Mouse (Mus musculus) limb, embryonic 13.5 days (tissue): Measurements from ENCODE around the gene Mthfsd. TPM values are rescaled to one million over a fixed set of nuclear protein-coding genes. Genes with fewer than 3 reads are reported as not detected.
A peak's percentile ranks its signal among the peaks of the same experiment; 100 is the strongest.
"Not testable (repeated sequence)": the region's sequence is repeated elsewhere in the genome, so short reads cannot be mapped to it uniquely, and the experiment has no call there.

Experiments used
- ATAC-seq: fragments of 200-750 bp; cut with Nextera tagmentation; 2 replicates; pipeline ENCODE4 v1.8.0; 2017; ENCODE audit warnings: low read depth, moderate number of reproducible peaks, moderate TSS enrichment; ENCODE audit not compliant: low FRiP score
- H3K27ac ChIP-seq: fragments of 300-500 bp; sonication (generic); 2 replicates; pipeline ENCODE4 v1.5.1; 2015; ENCODE audit warnings: inconsistent platforms, mild to moderate bottlenecking, moderate library complexity
- H3K27me3 ChIP-seq: fragments of 300-500 bp; sonication (generic); 2 replicates; pipeline ENCODE4 v1.6.1; 2015; ENCODE audit warnings: mild to moderate bottlenecking, inconsistent platforms
- H3K36me3 ChIP-seq: fragments of 300-500 bp; sonication (generic); 2 replicates; pipeline ENCODE4 v1.6.1; 2015; ENCODE audit warnings: inconsistent platforms, mild to moderate bottlenecking, moderate library complexity
- H3K4me1 ChIP-seq: fragments of 300-500 bp; sonication (generic); 2 replicates; pipeline ENCODE4 v1.6.1; 2015; ENCODE audit warnings: inconsistent platforms
- H3K4me2 ChIP-seq: fragments of 300-500 bp; sonication (generic); replicated peaks from 2 replicates; pipeline ENCODE4 v1.6.1; 2015; ENCODE audit warnings: inconsistent platforms, mild to moderate bottlenecking, moderate library complexity
- H3K4me3 ChIP-seq: fragments of 300-500 bp; sonication (generic); 2 replicates; pipeline ENCODE4 v1.5.1; 2015; ENCODE audit warnings: moderate library complexity, mild to moderate bottlenecking, inconsistent platforms
- H3K9ac ChIP-seq: fragments of 300-500 bp; sonication (generic); 2 replicates; pipeline ENCODE4 v1.6.1; 2015; ENCODE audit warnings: mild to moderate bottlenecking, inconsistent platforms
- H3K9me3 ChIP-seq: fragments of 300-500 bp; sonication (generic); 2 replicates; pipeline ENCODE4 v1.6.1; 2016; ENCODE audit warnings: inconsistent platforms
- WGBS: fragments of 180-500 bp; shearing (Covaris S2); methylation state at CpG from one replicate; pipeline ENCODE4 v1.1.7; 2015; 5-methylcytosine and 5-hydroxymethylcytosine counted together
- polyA plus RNA-seq: library from polyadenylated mRNA; unstranded; fragments of >200 nt; fragmentation: Nextera tagmentation; extraction: Ambion mirVana; gene quantifications from 2 replicates; pipeline ENCODE4 v1.2.1, GENCODE M21; 2015

Gene Mthfsd
- polyA plus RNA-seq, result 65.4 and 76.9 TPM in 2 replicates

DNA sequence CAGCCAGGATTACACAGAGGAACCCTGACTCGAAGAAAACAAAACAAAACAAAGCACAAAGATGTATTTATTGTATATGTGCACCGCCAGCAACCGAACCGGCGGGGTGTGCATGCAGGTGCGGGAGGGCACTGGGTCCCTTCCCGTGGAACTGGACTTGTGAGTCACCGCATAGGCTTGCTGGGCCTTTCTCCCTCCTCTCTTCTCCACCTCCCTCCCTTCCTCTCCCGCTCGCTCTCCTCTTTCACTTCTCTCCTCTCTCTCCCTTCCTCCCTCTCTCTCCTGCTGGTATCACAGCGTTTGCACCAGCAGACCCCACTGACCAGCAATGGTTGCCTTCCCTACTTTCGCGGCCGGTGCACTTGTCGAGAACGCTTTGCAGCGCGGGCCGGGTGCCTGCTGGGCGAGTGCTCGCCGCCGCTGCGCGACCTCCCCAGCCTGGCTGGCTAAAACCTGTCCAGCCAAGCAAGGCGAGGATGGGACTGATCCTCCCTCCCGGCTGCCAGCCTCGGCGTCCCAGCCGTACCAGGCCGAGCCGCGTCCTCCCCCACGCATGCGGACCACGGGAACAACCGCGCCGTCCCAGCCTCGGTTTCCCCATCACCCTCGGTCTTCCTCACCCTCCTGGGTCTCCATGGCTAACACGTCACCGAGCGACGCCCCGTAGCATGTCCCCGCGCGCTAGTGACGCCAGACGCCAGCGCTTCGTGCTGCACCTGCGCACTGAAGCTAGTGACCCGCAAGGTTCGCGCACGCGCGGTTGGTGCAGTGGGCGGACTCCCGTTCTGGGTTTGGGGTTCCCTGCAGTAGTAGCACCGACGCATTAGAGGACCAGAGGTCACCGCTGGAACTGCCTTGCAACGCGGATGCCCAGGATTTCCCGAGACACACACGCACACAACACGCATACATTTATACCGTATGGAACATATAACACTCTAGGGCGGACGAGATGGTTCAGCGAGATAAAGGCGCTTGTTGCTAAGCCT is at the start of gene Mthfsd:
Gene Mthfsd (minus strand): TSS at position 725 of the 989 bp plus-strand sequence.
- Histone ChIP-seq H3K27ac (peak within 1 kb of the TSS; percentile 61), H3K4me3 (peak within 1 kb of the TSS; percentile 94), H3K4me1 (peaks cover 15% of the 10 kb centered on the region), H3K9ac (peak within 1 kb of the TSS; percentile 89), H3K4me2 (peak within 1 kb of the TSS; percentile 79), H3K36me3 (peaks cover 33% of the 10 kb centered on the region), H3K27me3 (peaks cover 14% of the 10 kb centered on the region), H3K9me3 (no peaks in the 10 kb centered on the region)
- peak; percentile 93 for ATAC-seq
- 1% methylated on average over 75 of the region's 75 CpGs for WGBS

DNA sequence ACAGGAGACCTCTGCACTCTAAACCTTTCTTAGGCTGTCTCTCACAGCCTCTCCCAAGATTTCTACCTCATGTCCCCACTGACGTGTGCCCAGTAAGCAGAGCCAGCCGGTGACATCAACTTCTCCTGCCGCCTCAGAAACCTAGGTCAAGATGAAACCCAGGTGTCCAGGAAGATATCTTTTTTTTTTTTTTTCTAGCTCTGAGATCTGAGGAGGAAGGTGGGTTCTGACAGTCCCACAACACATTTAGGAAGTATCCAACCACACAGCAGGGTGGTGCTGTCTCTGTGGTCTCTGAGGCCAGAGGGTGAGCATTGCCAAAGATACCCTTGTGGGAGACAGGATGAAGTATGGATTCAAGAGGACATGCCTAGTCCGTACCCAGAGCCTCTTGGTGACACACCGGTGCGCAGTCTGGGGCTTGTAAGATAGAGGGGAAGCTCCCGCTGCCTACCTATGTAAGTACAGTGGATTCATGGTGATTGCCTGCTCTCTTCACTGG is 48.8 kb upstream of the Mthfsd start:
- no peaks in the 10 kb centered on the region for H3K36me3 ChIP-seq
- ATAC-seq, result no peak
- peaks cover 28% of the 10 kb centered on the region for H3K27me3 ChIP-seq

DNA sequence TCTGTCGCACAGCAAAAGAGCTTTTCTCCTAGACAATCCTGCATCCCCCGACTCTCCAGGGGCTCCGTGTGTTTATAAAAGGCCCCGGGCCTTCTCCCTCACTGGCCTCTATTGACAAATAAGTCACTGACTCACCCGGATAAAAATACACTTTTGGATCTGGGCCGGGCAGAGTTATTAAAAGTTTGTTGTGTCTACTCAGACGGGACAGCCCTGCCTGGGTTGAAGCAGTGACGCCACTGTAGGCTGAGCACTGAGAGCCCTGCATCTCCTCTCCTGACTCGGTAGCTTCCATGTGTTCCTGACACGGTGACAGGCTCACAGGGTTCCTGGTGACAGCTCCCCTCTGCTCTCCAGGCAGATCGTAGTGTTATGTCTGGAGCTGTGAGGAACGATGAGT is 44.2 kb upstream of the Mthfsd start:
- H3K36me3 ChIP-seq, result no peaks in the 10 kb centered on the region
- H3K9me3 ChIP-seq, result no peaks in the 10 kb centered on the region
- peaks cover 18% of the 10 kb centered on the region for H3K27me3 ChIP-seq
- no peak overlapping the region for H3K9ac ChIP-seq
- H3K27ac ChIP-seq, result no peak overlapping the region
- WGBS, result 59% methylated on average over 12 of the region's 12 CpGs
- H3K4me3 ChIP-seq, result no peak overlapping the region
- no peak for ATAC-seq
- no peak overlapping the region for H3K4me2 ChIP-seq
- peaks cover 8% of the 10 kb centered on the region for H3K4me1 ChIP-seq

More for the DNA sequence above, 48.8 kb upstream of the Mthfsd start:
- Histone ChIP-seq H3K9me3 (no peaks in the 10 kb centered on the region), H3K4me2 (no peak overlapping the region), H3K4me1 (no peaks in the 10 kb centered on the region), H3K4me3 (no peak overlapping the region), H3K9ac (no peak overlapping the region), H3K27ac (no peak overlapping the region)
- 85% methylated on average over 7 of the region's 7 CpGs for WGBS

DNA sequence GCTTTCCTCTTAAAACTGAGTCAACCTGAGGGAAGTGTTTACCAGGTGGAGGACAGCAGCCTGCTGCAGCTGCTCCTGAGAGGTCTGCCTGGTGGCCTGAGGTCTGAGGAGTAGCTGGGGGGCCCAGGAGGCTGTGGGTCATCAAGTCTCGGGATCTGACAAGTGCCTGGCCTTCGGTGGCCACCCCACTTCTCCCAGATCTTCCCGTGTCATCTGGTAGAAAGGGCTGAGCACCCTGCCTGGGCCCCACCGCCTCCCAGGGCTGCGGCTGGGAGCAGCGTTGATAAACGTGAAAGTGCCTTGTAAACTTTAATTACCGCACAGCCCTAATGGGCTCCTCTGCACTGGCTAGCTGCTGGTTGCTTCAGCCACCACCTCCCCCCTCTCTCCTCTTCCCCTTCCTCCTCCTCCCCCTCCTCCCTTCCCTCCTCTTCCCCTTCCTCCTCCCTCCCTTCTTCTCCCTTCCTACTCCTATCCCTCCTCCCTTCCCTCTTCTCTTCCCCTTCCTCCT is 40.4 kb upstream of the Mthfsd start:
- peaks cover 5% of the 10 kb centered on the region; the same call in 1 of the 2 replicates for H3K27me3 ChIP-seq

DNA sequence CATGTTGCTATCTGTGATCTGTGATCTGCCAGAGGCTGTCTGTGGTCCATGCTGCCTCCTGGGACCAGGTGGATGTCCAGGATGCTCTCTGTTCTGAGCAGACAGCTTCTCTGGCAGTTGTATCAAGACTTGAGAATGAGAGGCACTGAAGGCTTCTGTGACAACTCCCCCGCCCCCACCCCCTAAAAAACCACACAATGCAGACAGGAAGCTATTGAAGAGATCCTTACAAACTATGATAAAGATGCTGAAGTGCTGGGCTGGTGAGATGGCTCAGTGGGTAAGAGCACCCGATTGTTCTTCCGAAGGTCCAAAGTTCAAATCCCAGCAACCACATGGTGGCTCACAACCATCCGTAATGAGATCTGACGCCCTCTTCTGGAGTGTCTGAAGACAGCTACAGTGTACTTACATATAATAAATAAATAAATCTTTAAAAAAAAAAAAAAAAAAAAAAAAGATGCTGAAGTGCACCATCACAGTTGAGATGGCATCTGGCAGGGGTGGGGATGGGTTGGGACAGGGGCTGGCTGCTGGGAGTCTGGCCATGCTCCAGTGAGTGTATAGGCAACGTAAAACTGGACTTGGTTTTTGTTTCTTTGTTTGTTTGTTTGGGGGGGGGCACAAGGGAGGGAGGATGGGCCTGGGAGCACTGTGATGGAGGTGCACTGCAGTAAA is 37.4 kb upstream of the Mthfsd start:
- peaks cover 26% of the 10 kb centered on the region for H3K4me1 ChIP-seq
- peaks cover 26% of the 10 kb centered on the region; the same call in 1 of the 2 replicates for H3K27me3 ChIP-seq
- ATAC-seq, H3K36me3 ChIP-seq, H3K27ac ChIP-seq, H3K4me3 ChIP-seq, H3K9ac ChIP-seq, H3K9me3 ChIP-seq, H3K4me2 ChIP-seq: not testable (repeated sequence)
- 85% methylated on average over 5 of the region's 6 CpGs for WGBS

More for the DNA sequence above, 40.4 kb upstream of the Mthfsd start:
- Histone ChIP-seq H3K9ac (no peak overlapping the region), H3K36me3 (no peaks in the 10 kb centered on the region), H3K4me2 (0 out of 2 replicates have a peak overlapping the region, but pooled peaks have one; percentile 23), H3K27ac (no peak overlapping the region), H3K9me3 (no peaks in the 10 kb centered on the region), H3K4me3 (no peak overlapping the region), H3K4me1 (peaks cover 12% of the 10 kb centered on the region)
- WGBS, result 7% methylated on average over 8 of the region's 8 CpGs
- ATAC-seq, result peak; percentile 54; the same call in 1 of the 2 replicates

DNA sequence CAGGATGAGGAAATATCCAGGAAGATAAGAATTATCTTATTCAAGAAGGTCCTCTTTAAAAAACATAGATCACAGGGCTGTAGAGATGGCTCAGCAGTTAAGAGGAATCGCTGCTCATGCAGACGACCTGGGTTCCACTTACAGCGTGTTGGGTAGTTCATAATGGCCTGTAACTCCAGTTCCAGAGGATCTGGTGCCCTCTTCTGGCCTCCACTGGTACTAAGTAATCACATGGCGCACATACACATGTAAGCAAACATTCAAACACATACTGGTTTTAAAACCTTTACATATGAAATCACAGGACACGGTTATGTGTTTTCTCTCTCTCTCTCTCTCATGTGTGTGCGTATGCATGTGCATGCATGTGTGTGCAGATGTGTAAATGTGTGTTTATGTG is 28.7 kb upstream of the Mthfsd start:
- Histone ChIP-seq H3K9ac (no peak overlapping the region), H3K27ac (no peak overlapping the region), H3K4me2 (no peak overlapping the region), H3K9me3 (peaks cover 14% of the 10 kb centered on the region), H3K4me3 (no peak overlapping the region), H3K36me3 (peaks cover 8% of the 10 kb centered on the region; the same call in 1 of the 2 replicates), H3K4me1 (no peaks in the 10 kb centered on the region), H3K27me3 (peaks cover 29% of the 10 kb centered on the region)
- 94% methylated on average over 6 of the region's 6 CpGs for WGBS
- ATAC-seq, result no peak

DNA sequence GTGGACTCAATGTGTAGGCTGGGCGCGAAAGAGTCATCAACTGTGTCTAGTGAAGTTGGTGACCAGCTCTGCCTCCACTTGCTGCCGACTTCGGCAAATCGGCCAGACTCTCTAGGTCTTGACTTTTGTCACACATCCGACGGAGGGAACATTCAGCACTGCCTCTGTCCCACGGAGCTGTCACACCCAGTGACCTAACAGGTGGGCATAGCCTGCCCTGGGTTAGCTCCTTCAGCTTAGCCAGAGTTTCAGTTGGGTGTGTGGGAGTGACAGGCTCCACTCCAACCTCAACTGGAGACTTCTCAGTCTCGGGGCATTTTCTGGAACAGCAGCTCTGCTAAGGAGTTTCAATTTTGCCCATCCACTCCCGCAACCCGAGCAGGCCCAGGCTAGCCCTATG is 26.3 kb upstream of the Mthfsd start:
- Histone ChIP-seq H3K9ac (no peak overlapping the region), H3K4me3 (no peak overlapping the region), H3K9me3 (peaks cover 14% of the 10 kb centered on the region), H3K36me3 (peaks cover 8% of the 10 kb centered on the region; the same call in 1 of the 2 replicates), H3K4me1 (no peaks in the 10 kb centered on the region), H3K27me3 (peaks cover 44% of the 10 kb centered on the region), H3K27ac (no peak overlapping the region), H3K4me2 (no peak overlapping the region)
- 85% methylated on average over 11 of the region's 11 CpGs for WGBS
- no peak for ATAC-seq

DNA sequence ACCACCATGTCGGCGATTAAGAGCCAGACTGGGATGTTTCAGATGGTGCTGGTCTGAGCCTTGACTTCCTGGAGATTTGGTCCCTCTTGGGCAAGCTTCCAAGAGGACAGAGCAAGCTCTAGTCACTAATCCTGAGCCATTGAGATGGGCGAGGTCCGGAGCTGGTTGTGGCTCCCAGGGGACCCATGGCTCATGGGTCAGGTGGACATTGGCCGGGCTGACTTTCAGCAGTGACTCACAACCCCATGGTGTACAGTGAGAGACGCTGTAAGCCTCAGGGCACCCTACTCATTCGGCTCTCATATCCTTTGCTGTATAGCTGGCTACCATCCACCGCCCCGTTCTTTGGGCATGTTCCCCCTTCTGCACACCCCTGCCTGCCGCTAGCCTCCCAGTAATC is 25.9 kb upstream of the Mthfsd start:
- H3K9ac ChIP-seq, result no peak overlapping the region
- no peak overlapping the region for H3K4me3 ChIP-seq
- no peak overlapping the region for H3K27ac ChIP-seq
- peaks cover 14% of the 10 kb centered on the region for H3K9me3 ChIP-seq
- no peak for ATAC-seq
- no peak overlapping the region for H3K4me2 ChIP-seq
- 85% methylated on average over 10 of the region's 10 CpGs for WGBS
- H3K27me3 ChIP-seq, result peaks cover 46% of the 10 kb centered on the region
- peaks cover 3% of the 10 kb centered on the region for H3K4me1 ChIP-seq
- peaks cover 8% of the 10 kb centered on the region; the same call in 1 of the 2 replicates for H3K36me3 ChIP-seq

DNA sequence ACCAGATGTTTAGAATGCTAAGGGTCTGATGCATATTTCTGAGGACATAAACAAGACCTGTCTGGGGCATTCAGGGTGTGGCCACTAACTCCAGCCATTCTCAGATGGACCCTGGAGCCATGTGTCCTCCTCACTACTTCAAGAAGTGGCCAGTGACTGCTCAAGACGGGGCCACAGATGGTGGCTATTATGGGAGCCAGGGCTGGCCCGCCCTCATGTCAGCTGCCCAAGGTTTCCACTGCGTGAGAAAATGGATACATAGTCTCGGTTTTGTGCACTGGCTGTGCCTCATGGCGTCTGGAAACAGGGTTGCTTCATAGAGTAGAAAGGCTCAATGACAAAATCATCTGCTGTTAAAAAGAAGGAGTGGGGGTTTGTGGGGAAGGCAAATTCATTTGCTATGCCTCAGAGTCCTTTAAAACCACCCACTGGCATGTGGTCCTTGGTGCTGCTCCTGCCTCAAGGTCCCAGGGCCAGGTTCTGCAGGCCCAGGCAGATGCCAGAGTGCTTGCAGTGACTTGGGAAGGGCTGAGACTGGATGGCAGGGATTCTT is 24.8 kb upstream of the Mthfsd start:
- H3K9me3 ChIP-seq, result peaks cover 14% of the 10 kb centered on the region
- H3K4me3 ChIP-seq, result no peak overlapping the region
- peaks cover 14% of the 10 kb centered on the region for H3K4me1 ChIP-seq
- no peak for ATAC-seq
- H3K27me3 ChIP-seq, result peaks cover 57% of the 10 kb centered on the region
- WGBS, result 53% methylated on average over 5 of the region's 5 CpGs
- H3K27ac ChIP-seq, result no peak overlapping the region
- no peak overlapping the region for H3K4me2 ChIP-seq
- H3K36me3 ChIP-seq, result peaks cover 8% of the 10 kb centered on the region; the same call in 1 of the 2 replicates
- H3K9ac ChIP-seq, result no peak overlapping the region

DNA sequence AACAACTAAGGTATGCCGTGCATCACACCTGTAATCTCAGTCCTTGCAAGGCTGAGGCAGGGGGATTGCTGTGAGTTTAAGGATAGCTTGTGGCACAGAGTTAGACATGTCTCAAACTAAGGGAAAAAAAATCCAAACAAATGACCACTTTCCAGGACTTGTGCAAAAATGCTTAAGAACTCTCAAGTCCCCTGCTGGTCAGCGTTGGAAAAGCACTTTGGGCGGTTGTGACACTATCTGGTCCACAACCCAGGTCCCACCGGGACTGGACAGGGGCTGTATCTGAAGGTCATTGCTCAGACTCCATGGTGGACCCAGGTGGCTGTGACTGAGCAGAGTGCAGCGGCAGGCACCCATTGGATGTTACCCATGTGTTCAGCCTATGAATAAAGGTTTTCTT is 22.3 kb upstream of the Mthfsd start:
- H3K4me3 ChIP-seq, result no peak overlapping the region
- no peak overlapping the region for H3K4me2 ChIP-seq
- 35% methylated on average over 5 of the region's 5 CpGs for WGBS
- no peak overlapping the region for H3K9ac ChIP-seq
- no peak for ATAC-seq
- no peak overlapping the region for H3K27ac ChIP-seq
- H3K4me1 ChIP-seq, result peaks cover 38% of the 10 kb centered on the region
- no peaks in the 10 kb centered on the region for H3K9me3 ChIP-seq
- H3K36me3 ChIP-seq, result no peaks in the 10 kb centered on the region
- H3K27me3 ChIP-seq, result peaks cover 82% of the 10 kb centered on the region

DNA sequence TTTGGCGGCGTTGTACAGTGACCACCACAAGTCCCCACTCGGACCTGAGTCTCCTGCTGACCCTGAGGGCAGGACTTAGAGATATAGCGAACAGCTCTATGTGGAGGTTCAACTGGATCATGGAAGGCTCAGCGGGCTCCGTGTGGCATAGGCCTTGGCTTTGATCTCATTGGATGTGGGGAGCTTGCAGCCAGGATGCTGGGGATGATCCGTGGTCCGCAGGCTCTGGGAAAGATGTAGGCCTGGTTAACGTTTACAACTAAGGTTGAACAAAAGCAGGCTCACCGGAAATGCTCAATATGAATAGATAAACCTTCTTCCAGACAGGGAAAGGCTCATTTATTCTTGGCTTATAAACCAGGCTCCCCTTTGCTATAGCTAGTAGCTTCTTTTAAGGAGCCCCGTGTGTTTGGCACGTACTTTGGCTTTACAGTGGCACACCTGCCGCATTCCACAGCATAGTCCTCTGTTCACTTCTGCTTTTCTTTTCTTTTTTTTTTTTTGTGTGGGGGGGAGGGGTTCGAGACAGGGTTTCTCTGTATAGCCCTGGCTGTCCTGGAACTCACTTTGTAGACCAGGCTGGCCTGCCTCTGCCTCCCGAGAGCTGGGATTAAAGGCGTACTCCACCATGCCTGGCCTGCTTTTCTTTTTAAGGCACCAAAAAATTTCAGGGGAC is 21.2 kb upstream of the Mthfsd start:
- 21% methylated on average over 16 of the region's 16 CpGs for WGBS
- Histone ChIP-seq H3K4me3 (no peak overlapping the region), H3K9me3 (no peaks in the 10 kb centered on the region), H3K4me2 (no peak overlapping the region; the same call in 1 of the 2 replicates), H3K36me3 (no peaks in the 10 kb centered on the region), H3K27me3 (peaks cover 89% of the 10 kb centered on the region), H3K9ac (no peak overlapping the region), H3K27ac (no peak overlapping the region), H3K4me1 (peaks cover 50% of the 10 kb centered on the region)
- no peak for ATAC-seq
